Mouse (Mus musculus): ENCODE measurements around the gene Slc7a11. TPM values are rescaled to one million over a fixed set of nuclear protein-coding genes. Genes with fewer than 3 reads are reported as not detected.
A peak's percentile ranks its signal among the peaks of the same experiment; 100 is the strongest.

Slc7a11 gene
- total RNA-seq, 4 experiments from 2014 or later: 0.11 TPM; not detected in 3

- DNase-seq (ENCODE audit: low spot score): no peak
Measured at GRCm38 (mm10) chr3:49866061-49866515, 577.3 kb downstream of the Slc7a11 start.

- peak; percentile 14 for DNase-seq (ENCODE audit: low spot score)
Measured at GRCm38 (mm10) chr3:49856797-49857196, 586.6 kb downstream of the Slc7a11 start.

GRCm38 (mm10) chr3:49854277-49854676 lies 589.1 kb downstream of the Slc7a11 start:
- no peak for DNase-seq (ENCODE audit: low spot score)

GRCm38 (mm10) chr3:49842971-49843370 lies 600.4 kb downstream of the Slc7a11 start:
- DNase-seq (ENCODE audit: low spot score): no peak
